Mouse (Mus musculus): ENCODE data around the gene Shank3. TPM values are rescaled to one million over a fixed set of nuclear protein-coding genes. Genes with fewer than 3 reads are reported as not detected.

Shank3 gene
- polyA plus RNA-seq, 1 experiment from 2014 or later: 1.8 TPM

DNA sequence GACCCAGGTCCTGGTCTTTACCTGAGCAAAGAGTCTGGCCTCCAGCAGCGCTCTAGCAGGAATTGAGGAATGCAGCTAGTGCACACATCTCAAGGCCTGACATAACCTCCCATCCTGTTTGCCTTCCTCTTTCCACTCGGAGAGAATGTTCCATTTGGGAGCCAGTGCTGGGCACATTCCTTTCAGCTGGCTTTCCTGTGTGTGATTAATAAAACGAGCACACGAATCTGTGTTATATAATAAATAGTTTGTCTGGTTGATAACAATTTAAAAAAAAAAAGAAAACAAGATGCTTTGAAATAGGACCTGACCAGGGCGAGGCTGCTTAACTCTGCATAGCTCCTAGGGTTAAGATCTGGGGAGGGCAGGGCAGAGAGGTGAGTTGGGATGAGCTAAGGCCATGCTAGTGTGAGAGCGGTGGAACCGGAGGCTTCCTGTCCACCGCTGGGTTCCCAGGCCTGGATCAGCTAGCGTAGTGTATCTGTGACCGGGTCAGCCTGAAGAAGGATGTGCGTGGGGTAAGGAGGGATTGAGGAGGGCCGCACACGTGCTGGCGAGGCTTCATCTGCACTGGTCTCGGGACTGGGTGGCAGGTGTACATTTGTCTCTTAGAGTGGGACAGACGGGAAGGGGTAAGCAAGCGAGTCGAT is 28.9 kb downstream of the Shank3 start:
- no peaks in the 10 kb centered on the region for H3K9me3 ChIP-seq (ENCODE audit: low read length)
- no peaks in the 10 kb centered on the region for H3K36me3 ChIP-seq (ENCODE audit: insufficient read depth, low read length)
- no peak overlapping the region for H3K27ac ChIP-seq (ENCODE audit: low read length)
- H3K4me2 ChIP-seq (replicated peaks; ENCODE audit: low read depth, low read length): no peak overlapping the region
- DNase-seq (ENCODE audit: low spot score) (no peak), ATAC-seq (no peak)
- no peak overlapping the region for H3K9ac ChIP-seq (replicated peaks; ENCODE audit: low read depth)
- no peak overlapping the region for H3K4me3 ChIP-seq (ENCODE audit: low read depth, low read length)
- 59% methylated on average over 18 of the region's 18 CpGs for WGBS
- no peaks in the 10 kb centered on the region for H3K27me3 ChIP-seq (replicated peaks; ENCODE audit: insufficient read depth, low read length)
- H3K4me1 ChIP-seq (ENCODE audit: insufficient read depth, low read depth, low read length): no peaks in the 10 kb centered on the region
- TF ChIP-seq EP300 (IDR thresholded peaks at IDR 0.05) (no peak), CTCF (IDR thresholded peaks at IDR 0.05) (no peak)

DNA sequence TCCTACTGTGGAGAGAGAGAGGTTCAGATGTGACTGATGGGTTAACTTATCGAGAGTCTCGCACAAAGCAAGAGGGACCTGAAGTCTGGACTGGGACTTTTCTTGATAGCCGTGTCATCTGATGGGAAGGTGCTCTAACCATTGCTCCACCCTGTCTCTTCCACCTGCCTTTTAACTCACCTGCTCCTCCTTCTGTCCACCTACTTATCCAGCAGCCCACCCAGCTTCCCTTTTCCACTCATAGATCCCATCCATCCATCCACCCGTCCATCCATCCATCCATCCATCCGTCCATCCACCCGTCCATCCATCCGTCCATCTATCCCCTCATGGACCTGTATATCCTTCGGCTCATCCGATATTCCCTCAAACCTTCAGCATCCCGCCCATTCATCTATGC is 29.5 kb downstream of the Shank3 start:
- DNase-seq (ENCODE audit: low spot score) (no peak), ATAC-seq (no peak)
- H3K4me2 ChIP-seq (replicated peaks; ENCODE audit: low read depth, low read length): no peak overlapping the region
- 87% methylated on average over 10 of the region's 10 CpGs for WGBS
- H3K4me1 ChIP-seq (ENCODE audit: insufficient read depth, low read depth, low read length): no peaks in the 10 kb centered on the region
- no peak for TF ChIP-seq EP300 (IDR thresholded peaks at IDR 0.05)
- TF ChIP-seq CTCF (IDR thresholded peaks at IDR 0.05): no peak
- no peak overlapping the region for H3K4me3 ChIP-seq (ENCODE audit: low read depth, low read length)
- H3K9ac ChIP-seq (replicated peaks; ENCODE audit: low read depth): no peak overlapping the region
- no peaks in the 10 kb centered on the region for H3K27me3 ChIP-seq (replicated peaks; ENCODE audit: insufficient read depth, low read length)
- no peaks in the 10 kb centered on the region for H3K36me3 ChIP-seq (ENCODE audit: insufficient read depth, low read length)
- H3K27ac ChIP-seq (ENCODE audit: low read length): no peak overlapping the region
- H3K9me3 ChIP-seq (ENCODE audit: low read length): no peaks in the 10 kb centered on the region

DNA sequence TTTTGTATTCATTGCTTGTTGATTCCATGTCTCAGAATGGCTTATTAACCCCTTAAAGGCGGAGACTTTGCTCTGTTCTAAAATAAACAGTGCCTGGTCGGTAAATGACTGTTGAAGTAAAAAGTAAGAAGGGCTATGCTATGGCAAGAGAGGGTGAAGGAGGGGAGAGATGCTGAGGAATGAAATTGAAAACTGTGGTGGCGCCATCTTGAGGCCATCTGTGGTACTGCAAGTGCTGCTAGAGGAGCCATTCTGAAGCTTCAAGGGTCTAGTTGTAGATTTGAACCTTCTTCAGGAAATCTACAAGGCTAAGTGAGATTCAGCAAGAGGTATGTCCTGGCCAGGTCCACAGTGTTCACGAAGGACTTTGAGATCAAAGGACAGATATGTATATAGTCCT is 30.9 kb downstream of the Shank3 start:
- 15% methylated on average over 4 of the region's 4 CpGs for WGBS
- ATAC-seq: no peak

DNA sequence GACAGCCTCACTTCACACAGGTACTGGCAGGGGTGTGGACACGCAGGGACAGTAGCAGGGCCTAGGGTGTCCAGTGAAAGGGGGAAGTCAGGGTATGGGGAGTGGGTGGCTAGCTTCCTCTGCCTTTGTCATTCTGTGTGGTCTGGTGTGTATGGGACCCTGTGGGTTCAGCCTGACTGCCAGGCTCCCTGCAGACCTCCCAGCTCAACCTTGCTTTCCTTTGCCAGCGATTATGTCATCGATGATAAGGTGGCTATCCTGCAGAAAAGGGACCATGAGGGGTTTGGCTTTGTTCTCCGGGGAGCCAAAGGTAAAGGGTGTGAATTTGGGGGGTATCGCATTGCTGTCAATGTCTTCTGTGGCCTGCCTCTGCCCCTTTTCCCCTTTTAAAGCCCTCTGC is 32.0 kb downstream of the Shank3 start:
- Histone ChIP-seq H3K36me3 (ENCODE audit: insufficient read depth, low read length) (no peaks in the 10 kb centered on the region), H3K4me2 (replicated peaks; ENCODE audit: low read depth, low read length) (no peak overlapping the region), H3K27ac (ENCODE audit: low read length) (no peak overlapping the region), H3K9me3 (ENCODE audit: low read length) (no peaks in the 10 kb centered on the region), H3K4me1 (ENCODE audit: insufficient read depth, low read depth, low read length) (no peaks in the 10 kb centered on the region), H3K27me3 (replicated peaks; ENCODE audit: insufficient read depth, low read length) (no peaks in the 10 kb centered on the region), H3K9ac (replicated peaks; ENCODE audit: low read depth) (no peak overlapping the region), H3K4me3 (ENCODE audit: low read depth, low read length) (no peak overlapping the region)
- DNase-seq (ENCODE audit: low spot score) (no peak), ATAC-seq (no peak)
- 91% methylated on average over 5 of the region's 5 CpGs for WGBS
- TF ChIP-seq CTCF (IDR thresholded peaks at IDR 0.05): no peak
- no peak for TF ChIP-seq EP300 (IDR thresholded peaks at IDR 0.05)

More for the DNA sequence above, 30.9 kb downstream of the Shank3 start:
- DNase-seq (ENCODE audit: low spot score): peak; percentile 30
- Histone ChIP-seq H3K27me3 (replicated peaks; ENCODE audit: insufficient read depth, low read length) (no peaks in the 10 kb centered on the region), H3K27ac (ENCODE audit: low read length) (no peak overlapping the region), H3K4me2 (replicated peaks; ENCODE audit: low read depth, low read length) (no peak overlapping the region), H3K9me3 (ENCODE audit: low read length) (no peaks in the 10 kb centered on the region), H3K9ac (replicated peaks; ENCODE audit: low read depth) (no peak overlapping the region), H3K4me3 (ENCODE audit: low read depth, low read length) (no peak overlapping the region), H3K36me3 (ENCODE audit: insufficient read depth, low read length) (no peaks in the 10 kb centered on the region), H3K4me1 (ENCODE audit: insufficient read depth, low read depth, low read length) (no peaks in the 10 kb centered on the region)
- peak; percentile 93 for TF ChIP-seq CTCF (IDR thresholded peaks at IDR 0.05)
- TF ChIP-seq EP300 (IDR thresholded peaks at IDR 0.05): no peak

DNA sequence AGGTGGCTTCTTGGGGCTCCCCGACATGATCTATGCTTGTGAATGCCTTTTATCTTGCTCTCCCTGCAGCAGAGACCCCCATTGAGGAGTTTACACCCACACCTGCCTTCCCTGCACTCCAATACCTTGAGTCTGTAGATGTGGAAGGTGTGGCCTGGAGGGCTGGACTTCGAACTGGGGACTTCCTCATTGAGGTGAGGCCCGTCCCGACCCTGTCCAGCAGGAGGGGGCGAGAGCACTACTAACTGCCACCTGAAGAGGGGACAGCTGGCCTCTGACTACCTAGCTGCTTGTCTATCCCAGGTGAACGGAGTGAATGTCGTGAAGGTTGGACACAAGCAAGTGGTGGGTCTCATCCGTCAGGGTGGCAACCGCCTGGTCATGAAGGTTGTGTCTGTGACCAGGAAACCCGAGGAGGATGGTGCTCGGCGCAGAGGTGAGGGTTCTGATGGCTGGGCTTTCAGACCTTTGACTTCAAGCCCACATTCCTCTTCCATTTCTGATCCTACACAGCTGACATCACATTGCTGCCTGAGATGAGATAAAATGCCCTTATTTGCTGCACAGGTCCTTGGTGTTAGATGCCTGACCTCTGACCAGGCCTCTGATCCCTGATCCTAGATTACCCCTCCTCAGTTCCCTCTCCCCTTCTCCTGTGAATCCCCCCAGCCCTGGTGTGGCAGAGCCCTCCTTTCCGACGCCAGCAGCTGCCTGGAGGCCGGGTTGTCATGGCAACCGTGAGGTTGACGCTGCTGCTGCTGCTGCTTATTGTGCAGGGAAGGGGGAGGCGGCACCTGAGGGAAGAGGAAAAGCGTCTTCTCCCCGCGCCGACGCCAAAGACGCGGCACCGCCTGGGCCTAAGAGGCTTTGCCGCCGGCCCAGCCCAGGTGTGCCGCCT is 32.9 kb downstream of the Shank3 start:
- Histone ChIP-seq H3K9ac (replicated peaks; ENCODE audit: low read depth) (no peak overlapping the region), H3K4me1 (ENCODE audit: insufficient read depth, low read depth, low read length) (no peaks in the 10 kb centered on the region), H3K27me3 (replicated peaks; ENCODE audit: insufficient read depth, low read length) (no peaks in the 10 kb centered on the region), H3K27ac (ENCODE audit: low read length) (no peak overlapping the region), H3K4me3 (ENCODE audit: low read depth, low read length) (no peak overlapping the region), H3K4me2 (replicated peaks; ENCODE audit: low read depth, low read length) (no peak overlapping the region), H3K9me3 (ENCODE audit: low read length) (no peaks in the 10 kb centered on the region), H3K36me3 (ENCODE audit: insufficient read depth, low read length) (no peaks in the 10 kb centered on the region)
- TF ChIP-seq EP300 (IDR thresholded peaks at IDR 0.05) (no peak), CTCF (IDR thresholded peaks at IDR 0.05) (no peak)
- WGBS: 39% methylated on average over 28 of the region's 29 CpGs
- ATAC-seq: no peak
- no peak for DNase-seq (ENCODE audit: low spot score)

DNA sequence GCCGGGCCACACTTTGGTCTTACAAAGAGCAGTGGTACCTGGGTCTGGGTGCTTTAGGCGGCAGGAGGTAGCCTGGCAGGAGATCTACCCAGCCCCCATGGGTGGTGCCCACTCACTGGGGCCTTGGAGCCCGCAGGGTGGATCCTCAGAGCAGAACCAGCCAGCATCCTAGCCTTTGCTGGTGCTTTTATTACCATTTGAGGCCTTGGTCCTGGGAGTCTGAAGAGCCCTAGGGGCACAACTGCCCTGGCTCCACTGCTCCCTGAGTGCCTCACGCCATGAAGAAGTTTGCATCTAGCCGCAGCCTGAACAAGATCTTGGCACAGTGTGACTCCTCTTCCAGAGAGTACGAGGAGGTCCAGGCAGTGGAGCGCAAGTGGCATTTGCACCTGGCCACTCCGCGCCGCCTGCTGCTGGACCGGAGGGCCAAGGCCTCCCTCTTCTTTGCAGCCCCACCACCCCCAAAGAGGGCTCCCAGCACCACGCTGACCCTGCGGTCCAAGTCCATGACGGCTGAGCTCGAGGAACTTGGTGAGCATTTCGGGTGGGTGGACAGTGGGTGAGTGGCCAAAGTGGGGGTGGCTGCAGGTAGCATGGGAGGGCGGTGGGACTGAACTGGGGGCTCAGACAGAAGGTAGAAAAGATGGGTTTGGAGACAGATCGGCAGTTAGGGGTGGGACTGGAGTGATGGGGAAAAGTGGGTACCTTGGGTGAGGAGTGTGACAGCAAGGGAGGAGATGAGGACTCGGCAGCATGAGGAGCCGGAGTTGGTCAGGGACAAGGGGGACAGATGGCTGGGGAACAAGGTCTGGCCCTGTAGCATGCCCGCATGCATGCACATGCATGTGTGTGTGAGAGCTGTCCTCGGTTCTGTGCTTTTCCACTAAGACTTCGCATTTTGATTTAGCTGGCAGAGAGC is 33.8 kb downstream of the Shank3 start:
- WGBS: 82% methylated on average over 23 of the region's 23 CpGs
- Histone ChIP-seq H3K36me3 (ENCODE audit: insufficient read depth, low read length) (no peaks in the 10 kb centered on the region), H3K4me1 (ENCODE audit: insufficient read depth, low read depth, low read length) (no peaks in the 10 kb centered on the region), H3K27me3 (replicated peaks; ENCODE audit: insufficient read depth, low read length) (no peaks in the 10 kb centered on the region), H3K9ac (replicated peaks; ENCODE audit: low read depth) (no peak overlapping the region), H3K9me3 (ENCODE audit: low read length) (no peaks in the 10 kb centered on the region), H3K27ac (ENCODE audit: low read length) (no peak overlapping the region), H3K4me2 (replicated peaks; ENCODE audit: low read depth, low read length) (no peak overlapping the region), H3K4me3 (ENCODE audit: low read depth, low read length) (no peak overlapping the region)
- DNase-seq (ENCODE audit: low spot score) (no peak), ATAC-seq (no peak)
- TF ChIP-seq CTCF (IDR thresholded peaks at IDR 0.05) (no peak), EP300 (IDR thresholded peaks at IDR 0.05) (no peak)
